Mouse (Mus musculus) liver, adult 2 months (tissue): ENCODE results near the gene Hp1bp3.

ENCODE experiments used
- CTCF ChIP-seq: fragments of 200-500 bp; IDR thresholded peaks from 2 replicates; pipeline ENCODE4 v1.5.1; 2011; ENCODE audit warnings: low read depth, low read length, control low read depth
- POLR2A ChIP-seq: fragments of 200-500 bp; IDR thresholded peaks from 2 replicates; pipeline ENCODE4 v1.6.1; 2011; ENCODE audit warnings: low read length, control low read depth; ENCODE audit not compliant: insufficient read depth; ENCODE audit errors: extremely low read depth

- TF ChIP-seq CTCF (no peak), POLR2A (no peak)
Measured at GRCm38 (mm10) chr4:138219331-138219730, 3.2 kb downstream of the Hp1bp3 start.
